Mouse (Mus musculus) ES-E14 (cell line): ENCODE data around the gene Slc22a12.
A peak's percentile ranks its signal among the peaks of the same experiment; 100 is the strongest.

Experiments used
- HCFC1 ChIP-seq: IDR thresholded peaks from 2 replicates; pipeline ENCODE4 v1.6.1; 2012; ENCODE audit warnings: low read length, inconsistent platforms, borderline replicate concordance; ENCODE audit not compliant: insufficient read depth
- MAFK ChIP-seq: IDR thresholded peaks from 2 replicates; pipeline ENCODE4 v1.6.1; 2014; ENCODE audit warnings: mild to moderate bottlenecking, low read depth, low read length, inconsistent platforms; ENCODE audit not compliant: insufficient read depth
- ZC3H11A ChIP-seq: IDR thresholded peaks from 2 replicates; pipeline ENCODE4 v1.6.1; 2012; ENCODE audit warnings: low read depth, mild to moderate bottlenecking, inconsistent platforms, low read length, borderline replicate concordance
- ZNF384 ChIP-seq: IDR thresholded peaks from 2 replicates; pipeline ENCODE4 v1.6.1; 2012; ENCODE audit warnings: low read depth, low read length, inconsistent platforms

DNA sequence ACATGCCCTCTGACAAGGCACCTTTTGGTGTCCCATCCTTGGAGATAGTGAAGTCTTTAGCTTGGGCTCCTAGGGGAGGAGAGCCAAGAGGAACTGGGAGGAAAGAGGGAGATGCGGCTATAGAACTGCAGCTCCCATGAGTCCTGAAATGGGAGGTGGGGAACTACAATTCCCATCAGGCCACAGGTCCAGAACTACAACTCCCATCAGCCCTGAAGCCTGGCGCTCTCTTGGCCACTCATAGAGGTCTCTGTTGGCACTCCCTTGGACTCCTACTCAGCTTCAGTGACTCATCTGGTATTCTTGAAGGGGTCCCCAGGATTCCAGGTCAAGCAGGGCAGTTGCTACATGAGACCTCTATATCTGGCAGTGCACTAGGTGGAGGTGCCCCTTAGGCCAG, 23.3 kb downstream of the Slc22a12 start:
- TF ChIP-seq MAFK = no peak
- TF ChIP-seq ZNF384 = no peak
- TF ChIP-seq HCFC1 = peak; percentile 99
- TF ChIP-seq ZC3H11A = no peak
